Mouse (Mus musculus): ENCODE results near the gene Sh2b1. TPM values are rescaled to one million over a fixed set of nuclear protein-coding genes. Genes with fewer than 3 reads are reported as not detected.

Gene Sh2b1
- 45.6 and 46.8 TPM in 2 replicates for polyA plus RNA-seq (2015; fragmentation: Nextera tagmentation; extraction: Ambion mirVana)

GRCm38 (mm10) chr7:126474993-126475581, at the start of gene Sh2b1:
Gene Sh2b1, minus strand, starts transcription at chr7:126475424.
- peaks cover 28% of the 10 kb centered on the region for H3K36me3 ChIP-seq
- no peaks in the 10 kb centered on the region for H3K27me3 ChIP-seq
- H3K9me3 ChIP-seq = no peaks in the 10 kb centered on the region
- peaks cover 20% of the 10 kb centered on the region for H3K4me1 ChIP-seq
- WGBS = under 1% methylated on average over 52 of the region's 53 CpGs
- peak within 1 kb of the TSS; percentile 93 for H3K27ac ChIP-seq
- peak within 1 kb of the TSS; percentile 76 for H3K4me3 ChIP-seq
- peak within 1 kb of the TSS; percentile 80 for H3K4me2 ChIP-seq
- peak within 1 kb of the TSS; percentile 85 for H3K9ac ChIP-seq
- peak; percentile 92 for ATAC-seq (ENCODE audit: borderline replicate concordance, extremely low read depth, low FRiP score, low TSS enrichment)

DNA sequence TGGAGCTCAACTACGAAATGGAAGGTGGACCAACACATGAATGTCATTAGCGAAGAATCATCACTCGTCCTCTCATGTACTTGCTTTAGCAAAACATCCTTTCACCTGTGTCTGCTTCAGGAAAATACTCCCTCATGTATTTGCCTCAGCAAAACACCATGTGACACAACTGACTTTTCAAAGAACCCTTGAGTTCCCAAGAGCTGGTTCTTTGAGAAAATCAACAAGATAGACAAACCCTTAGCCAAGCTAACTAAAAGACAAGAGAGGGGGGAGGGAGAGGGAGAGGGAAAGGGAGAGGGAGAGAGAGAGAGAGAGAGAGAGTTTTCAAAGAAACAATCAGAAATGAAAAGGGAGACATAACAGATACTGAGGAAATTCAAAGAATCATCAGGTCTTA, 48.1 kb upstream of the Sh2b1 start:
- 72% methylated on average over 3 of the region's 3 CpGs for WGBS
- H3K27me3 ChIP-seq = no peaks in the 10 kb centered on the region
- H3K4me1 ChIP-seq = 0 out of 2 replicates have a peak, but pooled peaks cover 2% of the 10 kb centered on the region
- no peak overlapping the region for H3K27ac ChIP-seq
- no peak for ATAC-seq (ENCODE audit: borderline replicate concordance, extremely low read depth, low FRiP score, low TSS enrichment)
- no peak overlapping the region for H3K9ac ChIP-seq
- no peak overlapping the region for H3K4me3 ChIP-seq
- no peak overlapping the region for H3K4me2 ChIP-seq
- H3K9me3 ChIP-seq = no peaks in the 10 kb centered on the region
- no peaks in the 10 kb centered on the region for H3K36me3 ChIP-seq

- Histone ChIP-seq H3K27me3 (no peaks in the 10 kb centered on the region), H3K36me3 (no peaks in the 10 kb centered on the region), H3K4me1 (no peaks in the 10 kb centered on the region), H3K4me3 (no peak overlapping the region), H3K9me3 (no peaks in the 10 kb centered on the region), H3K4me2 (no peak overlapping the region), H3K9ac (no peak overlapping the region), H3K27ac (no peak overlapping the region)
- ATAC-seq (ENCODE audit: borderline replicate concordance, extremely low read depth, low FRiP score, low TSS enrichment) = no peak; the same call in 1 of the 2 replicates
- 43% methylated on average over 2 of the region's 2 CpGs for WGBS
Measured at GRCm38 (mm10) chr7:126519513-126519912, 44.3 kb upstream of the Sh2b1 start.

DNA sequence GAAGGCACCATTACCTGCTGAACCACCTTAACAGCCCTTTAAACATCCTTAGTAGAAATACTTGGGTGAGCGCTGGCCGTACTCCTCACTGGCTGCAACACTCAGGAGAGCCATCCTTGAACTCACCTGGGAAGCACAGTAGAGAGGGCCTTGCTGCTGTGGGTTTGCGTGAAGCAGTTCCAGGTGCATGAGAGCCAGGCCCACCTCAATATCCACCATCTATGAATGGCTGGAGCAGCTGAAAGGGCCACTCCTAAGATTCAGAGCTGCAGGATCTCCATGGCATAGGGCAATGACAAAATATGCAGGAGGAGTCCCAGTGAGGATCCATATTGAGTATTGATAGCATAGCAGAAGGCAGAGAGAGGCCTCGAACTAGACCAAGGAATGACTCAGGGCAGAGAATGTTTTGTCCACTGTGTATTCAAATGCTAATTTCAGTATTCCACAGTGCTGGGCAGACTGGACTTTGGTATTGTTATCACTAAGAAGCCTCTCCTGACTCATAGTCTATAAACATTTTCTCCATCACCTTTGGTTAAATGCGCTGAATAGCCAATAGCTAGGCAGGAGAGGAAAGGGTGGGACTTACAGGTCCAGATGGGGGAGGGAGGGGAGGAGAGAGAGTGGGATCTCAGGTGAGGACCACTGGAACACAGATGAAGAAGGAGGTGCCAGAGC, 43.2 kb upstream of the Sh2b1 start:
- no peaks in the 10 kb centered on the region for H3K4me1 ChIP-seq
- H3K27ac ChIP-seq = no peak overlapping the region
- H3K4me3 ChIP-seq = no peak overlapping the region
- no peak for ATAC-seq (ENCODE audit: borderline replicate concordance, extremely low read depth, low FRiP score, low TSS enrichment)
- H3K9me3 ChIP-seq = no peaks in the 10 kb centered on the region
- H3K36me3 ChIP-seq = no peaks in the 10 kb centered on the region
- no peak overlapping the region for H3K4me2 ChIP-seq
- 85% methylated on average over 5 of the region's 5 CpGs for WGBS
- no peak overlapping the region for H3K9ac ChIP-seq
- no peaks in the 10 kb centered on the region for H3K27me3 ChIP-seq

DNA sequence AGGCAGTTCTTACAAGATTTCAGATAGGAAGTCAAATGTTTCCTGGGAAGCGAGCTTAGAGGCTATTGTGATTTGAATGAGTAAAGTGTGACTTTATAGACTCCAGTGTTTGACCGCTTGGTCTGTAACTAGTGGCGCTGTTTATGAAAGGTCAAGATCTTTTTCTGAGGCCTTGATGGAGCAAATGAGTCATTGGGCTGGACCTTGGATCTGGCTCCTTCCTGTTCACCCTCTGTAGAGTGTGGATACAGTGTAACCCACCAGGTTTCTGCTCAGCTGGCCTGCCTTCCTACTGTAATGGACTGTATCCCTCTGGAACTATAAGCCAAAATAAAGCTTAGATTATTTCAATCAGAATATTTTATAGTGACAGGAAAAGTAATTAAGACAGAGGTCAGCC, 36.1 kb upstream of the Sh2b1 start:
- no peak overlapping the region for H3K27ac ChIP-seq
- 70% methylated on average over 3 of the region's 3 CpGs for WGBS
- H3K4me3 ChIP-seq = no peak overlapping the region
- H3K4me2 ChIP-seq = no peak overlapping the region
- no peaks in the 10 kb centered on the region for H3K27me3 ChIP-seq
- H3K9ac ChIP-seq = no peak overlapping the region
- no peaks in the 10 kb centered on the region for H3K9me3 ChIP-seq
- no peak for ATAC-seq (ENCODE audit: borderline replicate concordance, extremely low read depth, low FRiP score, low TSS enrichment)
- H3K36me3 ChIP-seq = no peaks in the 10 kb centered on the region
- H3K4me1 ChIP-seq = no peaks in the 10 kb centered on the region

DNA sequence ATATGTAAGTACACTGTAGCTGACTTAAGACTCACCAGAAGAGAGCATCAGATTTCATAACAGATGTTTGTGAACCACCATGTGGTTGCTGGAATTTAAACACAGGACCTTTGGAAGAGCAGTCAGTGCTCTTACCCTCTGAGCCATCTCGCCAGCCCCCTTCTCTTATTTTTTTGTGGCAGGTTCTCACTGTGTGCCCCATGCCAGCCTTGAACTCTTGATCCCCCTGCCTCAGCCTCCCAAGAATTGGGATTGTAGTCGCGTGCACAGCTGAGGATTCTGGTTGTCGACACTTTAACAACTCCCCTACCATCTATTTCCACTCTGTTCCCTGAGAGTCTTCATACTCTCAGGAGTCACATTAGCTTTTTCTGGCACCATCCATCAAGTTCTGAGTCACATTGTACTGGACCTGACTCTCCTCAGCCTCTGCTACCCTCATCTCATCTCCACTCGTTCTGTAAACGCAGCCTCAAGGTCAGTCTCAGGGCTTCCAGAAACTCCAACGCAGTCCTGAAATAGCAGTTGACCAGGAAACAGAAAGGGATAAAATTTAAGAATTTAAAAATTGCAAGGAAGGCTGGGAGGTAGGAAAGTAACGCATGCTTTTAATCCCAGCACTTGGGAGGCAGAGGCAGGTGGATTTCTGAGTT, 32.0 kb upstream of the Sh2b1 start:
- no peak for ATAC-seq (ENCODE audit: borderline replicate concordance, extremely low read depth, low FRiP score, low TSS enrichment)
- no peaks in the 10 kb centered on the region for H3K4me1 ChIP-seq
- no peak overlapping the region for H3K4me2 ChIP-seq
- H3K9me3 ChIP-seq = no peaks in the 10 kb centered on the region
- no peak overlapping the region for H3K4me3 ChIP-seq
- no peak overlapping the region for H3K9ac ChIP-seq
- no peaks in the 10 kb centered on the region for H3K36me3 ChIP-seq
- no peaks in the 10 kb centered on the region for H3K27me3 ChIP-seq
- WGBS = 73% methylated on average over 8 of the region's 8 CpGs
- no peak overlapping the region for H3K27ac ChIP-seq

GRCm38 (mm10) chr7:126504913-126505312, 29.7 kb upstream of the Sh2b1 start:
- WGBS = 60% methylated on average over 2 of the region's 2 CpGs
- H3K27me3 ChIP-seq = no peaks in the 10 kb centered on the region
- no peak overlapping the region for H3K27ac ChIP-seq
- peaks cover 7% of the 10 kb centered on the region for H3K4me1 ChIP-seq
- H3K9me3 ChIP-seq = no peaks in the 10 kb centered on the region
- H3K4me3 ChIP-seq = no peak overlapping the region
- H3K36me3 ChIP-seq = peaks cover 13% of the 10 kb centered on the region
- no peak overlapping the region for H3K9ac ChIP-seq
- no peak for ATAC-seq (ENCODE audit: borderline replicate concordance, extremely low read depth, low FRiP score, low TSS enrichment)
- no peak overlapping the region for H3K4me2 ChIP-seq

- WGBS = under 1% methylated on average over 67 of the region's 72 CpGs
- peak; percentile 90 for ATAC-seq (ENCODE audit: borderline replicate concordance, extremely low read depth, low FRiP score, low TSS enrichment)
Measured at GRCm38 (mm10) chr7:126503273-126503878, 28.2 kb upstream of the Sh2b1 start, which contains the start of gene Atxn2l. Gene Atxn2l, minus strand, starts transcription at chr7:126503437.

DNA sequence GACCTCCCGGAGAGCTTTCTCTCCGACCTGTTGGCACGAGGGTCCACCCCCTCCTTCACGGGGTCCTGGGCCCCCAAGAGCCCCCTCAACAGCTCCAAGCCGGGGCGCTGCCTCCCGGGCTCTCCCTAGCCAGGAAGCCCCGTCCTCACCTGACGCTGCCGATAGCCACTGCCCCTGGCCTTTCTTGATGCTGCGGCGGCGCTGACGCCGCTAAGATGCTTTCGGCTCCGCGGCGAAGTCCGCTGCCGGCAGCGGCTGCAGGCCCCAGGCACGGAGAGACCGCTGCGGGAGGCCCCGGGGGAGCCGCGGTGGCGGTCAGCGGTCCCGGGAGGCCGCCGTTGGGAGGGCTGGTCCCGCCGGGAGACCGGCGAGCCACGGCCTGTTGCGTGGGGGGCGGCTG, 27.5 kb upstream of the Sh2b1 start:
- ATAC-seq (ENCODE audit: borderline replicate concordance, extremely low read depth, low FRiP score, low TSS enrichment) = no peak
- under 1% methylated on average over 40 of the region's 40 CpGs for WGBS
- Histone ChIP-seq H3K4me2 (peak overlapping the region; percentile 65), H3K36me3 (peaks cover 35% of the 10 kb centered on the region), H3K4me1 (peaks cover 7% of the 10 kb centered on the region), H3K27ac (peak overlapping the region; percentile 100), H3K27me3 (no peaks in the 10 kb centered on the region), H3K4me3 (peak overlapping the region; percentile 99), H3K9me3 (no peaks in the 10 kb centered on the region), H3K9ac (peak overlapping the region; percentile 100)

More at GRCm38 (mm10) chr7:126503273-126503878, 28.2 kb upstream of the Sh2b1 start, which contains the start of gene Atxn2l:
- Histone ChIP-seq H3K9ac (peak within 1 kb of the TSS; percentile 100), H3K36me3 (peaks cover 28% of the 10 kb centered on the region), H3K4me2 (peak within 1 kb of the TSS; percentile 65), H3K27me3 (no peaks in the 10 kb centered on the region), H3K27ac (peak within 1 kb of the TSS; percentile 100), H3K4me1 (peaks cover 7% of the 10 kb centered on the region), H3K9me3 (no peaks in the 10 kb centered on the region), H3K4me3 (peak within 1 kb of the TSS; percentile 99)

DNA sequence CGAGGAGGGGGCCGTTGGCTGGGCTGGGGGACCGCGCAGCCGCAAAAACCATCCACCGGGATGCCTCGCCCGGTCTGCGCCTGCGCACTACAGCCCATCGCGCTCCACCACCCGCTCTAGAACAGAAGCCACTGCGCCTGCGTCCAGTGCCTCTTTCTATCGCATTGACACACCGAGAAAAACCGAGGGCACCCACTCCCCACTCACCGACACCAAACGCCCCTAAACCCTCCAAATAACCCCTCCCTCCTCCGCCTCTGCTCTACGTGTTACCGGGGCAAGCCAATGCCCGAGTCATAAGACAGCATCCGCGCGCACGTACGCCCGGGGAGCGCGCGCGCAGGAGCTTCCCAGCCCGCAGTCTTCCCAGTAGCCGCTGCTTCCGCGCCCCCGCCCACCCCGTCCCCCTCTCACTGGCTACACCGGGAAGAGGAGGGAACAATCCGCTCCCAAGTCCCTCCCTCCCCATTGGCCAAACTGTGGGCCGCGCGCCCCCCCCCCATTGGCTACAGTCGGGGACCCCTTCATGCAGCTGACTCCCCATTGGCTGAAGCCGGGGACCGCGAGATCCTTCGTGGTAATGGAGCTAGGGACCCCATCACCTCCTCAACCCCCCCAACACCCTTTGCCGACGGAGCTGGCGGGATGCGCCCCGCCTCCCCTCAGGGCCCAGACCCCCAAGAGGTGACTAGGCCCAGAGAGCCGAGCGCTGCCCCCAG, 27.0 kb upstream of the Sh2b1 start:
- Histone ChIP-seq H3K4me2 (peak overlapping the region; percentile 65), H3K27ac (peak overlapping the region; percentile 100), H3K9ac (peak overlapping the region; percentile 100), H3K9me3 (no peaks in the 10 kb centered on the region), H3K36me3 (peaks cover 40% of the 10 kb centered on the region), H3K27me3 (no peaks in the 10 kb centered on the region), H3K4me3 (peak overlapping the region; percentile 99), H3K4me1 (peaks cover 7% of the 10 kb centered on the region)
- under 1% methylated on average over 54 of the region's 57 CpGs for WGBS
- ATAC-seq (ENCODE audit: borderline replicate concordance, extremely low read depth, low FRiP score, low TSS enrichment) = peak; percentile 90

DNA sequence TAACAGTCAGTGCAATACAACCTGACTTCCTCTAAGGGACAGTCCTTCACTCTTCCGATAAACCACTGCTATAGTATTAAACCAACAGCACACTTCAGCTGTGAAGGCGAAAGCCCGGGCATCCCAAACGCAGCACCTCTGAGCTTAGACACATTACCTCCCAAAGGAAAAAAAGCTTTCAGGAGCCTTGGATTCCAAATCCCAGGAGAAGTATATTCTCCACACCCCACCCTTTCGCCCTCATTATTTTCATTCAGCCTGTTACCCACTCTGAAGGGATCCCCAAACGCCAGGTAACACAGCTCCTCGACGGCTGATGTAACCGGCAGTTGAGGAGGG, 26.4 kb upstream of the Sh2b1 start:
- Histone ChIP-seq H3K9ac (peak overlapping the region; percentile 51), H3K4me3 (peak overlapping the region; percentile 99), H3K9me3 (no peaks in the 10 kb centered on the region), H3K4me1 (peaks cover 7% of the 10 kb centered on the region), H3K27me3 (no peaks in the 10 kb centered on the region), H3K36me3 (peaks cover 46% of the 10 kb centered on the region), H3K4me2 (peak overlapping the region; percentile 65), H3K27ac (peak overlapping the region; percentile 100)
- ATAC-seq (ENCODE audit: borderline replicate concordance, extremely low read depth, low FRiP score, low TSS enrichment) = no peak
- 1% methylated on average over 9 of the region's 9 CpGs for WGBS

Data from lung, embryonic 15.5 days (tissue).